Mouse (Mus musculus): ENCODE results near the gene Zfp74. TPM values are rescaled to one million over a fixed set of nuclear protein-coding genes. Genes with fewer than 3 reads are reported as not detected.

Gene Zfp74
- polyA plus RNA-seq, 1 experiment from 2014 or later, result 13.7 TPM

DNA sequence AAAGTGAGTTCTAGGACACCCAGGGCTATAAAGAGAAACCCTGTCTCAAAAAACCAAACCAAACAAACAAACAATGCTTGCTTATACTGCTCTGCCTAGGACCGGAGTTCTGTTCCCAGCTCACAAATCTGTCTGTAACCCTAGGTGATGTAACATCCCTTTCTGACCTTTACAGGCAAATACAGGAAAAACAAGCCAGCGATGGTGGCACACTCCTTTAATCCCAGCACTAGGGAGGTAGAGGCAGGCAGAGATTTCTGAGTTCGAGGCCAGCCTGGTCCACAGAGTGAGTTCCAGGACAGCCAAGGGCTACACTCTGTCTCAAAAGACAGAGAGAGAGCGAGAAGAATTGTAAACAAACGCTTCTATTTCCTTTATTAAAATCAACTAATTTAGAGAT, 46.7 kb downstream of the Zfp74 start:
- H3K27ac ChIP-seq (ENCODE audit: low read depth, low read length), result peak overlapping the region; percentile 98
- DNase-seq (ENCODE audit: low spot score), result no peak
- H3K4me2 ChIP-seq (replicated peaks; ENCODE audit: low read depth, low read length), result no peak overlapping the region
- no peaks in the 10 kb centered on the region for H3K27me3 ChIP-seq (ENCODE audit: control insufficient read depth, insufficient read depth, low read length)
- no peak for ATAC-seq (ENCODE audit: low FRiP score)
- peaks cover 4% of the 10 kb centered on the region; the same call in 1 of the 2 replicates for H3K36me3 ChIP-seq (ENCODE audit: control insufficient read depth, insufficient read depth, low read length)
- peaks cover 4% of the 10 kb centered on the region; the same call in 1 of the 2 replicates for H3K4me1 ChIP-seq (replicated peaks; ENCODE audit: control insufficient read depth, insufficient read depth, low read length)
- no peak overlapping the region for H3K4me3 ChIP-seq (ENCODE audit: low read depth, low read length)
- 87% methylated on average over 5 of the region's 5 CpGs for WGBS
- H3K9ac ChIP-seq (ENCODE audit: low read depth, low read length), result no peak overlapping the region
- no peaks in the 10 kb centered on the region for H3K9me3 ChIP-seq (ENCODE audit: control insufficient read depth, low read length)

GRCm38 (mm10) chr7:29906682-29907058, 47.2 kb downstream of the Zfp74 start:
- Histone ChIP-seq H3K36me3 (ENCODE audit: control insufficient read depth, insufficient read depth, low read length) (no peaks in the 10 kb centered on the region), H3K9me3 (ENCODE audit: control insufficient read depth, low read length) (no peaks in the 10 kb centered on the region), H3K27me3 (ENCODE audit: control insufficient read depth, insufficient read depth, low read length) (no peaks in the 10 kb centered on the region), H3K27ac (ENCODE audit: low read depth, low read length) (peak overlapping the region; percentile 98), H3K4me1 (replicated peaks; ENCODE audit: control insufficient read depth, insufficient read depth, low read length) (peaks cover 4% of the 10 kb centered on the region; the same call in 1 of the 2 replicates), H3K9ac (ENCODE audit: low read depth, low read length) (peak overlapping the region; percentile 65), H3K4me3 (ENCODE audit: low read depth, low read length) (peak overlapping the region; percentile 48), H3K4me2 (replicated peaks; ENCODE audit: low read depth, low read length) (peak overlapping the region; percentile 50)
- WGBS, result 24% methylated on average over 8 of the region's 8 CpGs
- DNase-seq (ENCODE audit: low spot score) (no peak), ATAC-seq (ENCODE audit: low FRiP score) (no peak)

- Histone ChIP-seq H3K27me3 (ENCODE audit: control insufficient read depth, insufficient read depth, low read length) (no peaks in the 10 kb centered on the region), H3K27ac (ENCODE audit: low read depth, low read length) (peak within 1 kb of the TSS; percentile 98), H3K4me3 (ENCODE audit: low read depth, low read length) (peak within 1 kb of the TSS; percentile 48), H3K9me3 (ENCODE audit: control insufficient read depth, low read length) (no peaks in the 10 kb centered on the region), H3K36me3 (ENCODE audit: control insufficient read depth, insufficient read depth, low read length) (no peaks in the 10 kb centered on the region), H3K4me1 (replicated peaks; ENCODE audit: control insufficient read depth, insufficient read depth, low read length) (peaks cover 4% of the 10 kb centered on the region; the same call in 1 of the 2 replicates), H3K4me2 (replicated peaks; ENCODE audit: low read depth, low read length) (peak within 1 kb of the TSS; percentile 50), H3K9ac (ENCODE audit: low read depth, low read length) (peak within 1 kb of the TSS; percentile 65)
- ATAC-seq (ENCODE audit: low FRiP score) (peak; percentile 85), DNase-seq (ENCODE audit: low spot score) (peak; percentile 92)
- under 1% methylated on average over 22 of the region's 22 CpGs for WGBS
These were observed 47.8 kb downstream of the Zfp74 start, which contains the start of gene Zfp27 for GRCm38 (mm10) chr7:29905966-29906681. Gene Zfp27 (minus strand): TSS chr7:29906572.

DNA sequence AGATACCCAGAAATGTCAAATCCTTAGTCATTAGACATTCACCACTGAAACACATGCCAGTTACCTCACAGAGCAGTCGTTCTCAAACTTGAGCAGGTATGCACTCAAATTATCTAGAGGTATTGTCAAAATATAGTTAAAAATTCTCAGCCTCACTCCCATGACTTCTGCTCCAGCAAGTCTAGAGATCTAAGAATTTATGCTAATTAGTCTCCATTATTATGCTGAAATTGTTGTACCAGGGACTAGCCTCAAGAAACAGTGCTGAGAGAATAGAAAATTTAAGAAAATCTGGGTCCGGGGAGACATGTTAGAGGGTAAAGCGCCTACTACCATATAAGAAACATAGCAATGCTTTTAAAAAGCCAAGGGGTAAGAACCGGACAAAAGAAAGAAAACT, 49.8 kb downstream of the Zfp74 start:
- Histone ChIP-seq H3K36me3 (ENCODE audit: control insufficient read depth, insufficient read depth, low read length) (0 out of 2 replicates have a peak, but pooled peaks cover 2% of the 10 kb centered on the region), H3K9me3 (ENCODE audit: control insufficient read depth, low read length) (no peaks in the 10 kb centered on the region), H3K9ac (ENCODE audit: low read depth, low read length) (no peak overlapping the region), H3K4me1 (replicated peaks; ENCODE audit: control insufficient read depth, insufficient read depth, low read length) (no peaks in the 10 kb centered on the region), H3K4me3 (ENCODE audit: low read depth, low read length) (no peak overlapping the region), H3K4me2 (replicated peaks; ENCODE audit: low read depth, low read length) (no peak overlapping the region), H3K27ac (ENCODE audit: low read depth, low read length) (no peak overlapping the region), H3K27me3 (ENCODE audit: control insufficient read depth, insufficient read depth, low read length) (no peaks in the 10 kb centered on the region)
- ATAC-seq (ENCODE audit: low FRiP score) (no peak), DNase-seq (ENCODE audit: low spot score) (no peak)
- WGBS, result 95% methylated on average over 4 of the region's 4 CpGs

DNA sequence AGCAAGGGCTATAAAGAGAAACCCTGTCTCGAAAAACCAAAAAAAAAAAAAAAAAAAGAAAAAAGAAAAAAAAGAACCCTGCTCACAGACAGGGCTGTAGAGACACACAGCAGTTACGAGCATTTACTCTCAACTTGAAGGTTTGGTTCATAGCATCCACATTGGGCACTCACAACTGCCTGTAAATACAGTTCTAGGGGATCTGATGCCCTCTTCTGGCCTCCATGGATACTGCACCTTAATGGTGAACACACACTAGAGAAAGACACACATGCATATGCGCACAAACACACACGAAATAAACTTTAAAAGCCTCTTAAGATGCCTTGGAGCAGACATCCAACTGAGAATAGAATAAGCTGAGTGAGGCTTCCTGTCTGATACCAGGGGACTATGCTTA, 55.5 kb downstream of the Zfp74 start:
- H3K9ac ChIP-seq (ENCODE audit: low read depth, low read length), result no peak overlapping the region
- WGBS, result 95% methylated on average over 4 of the region's 4 CpGs
- H3K4me1 ChIP-seq (replicated peaks; ENCODE audit: control insufficient read depth, insufficient read depth, low read length), result no peaks in the 10 kb centered on the region
- H3K36me3 ChIP-seq (ENCODE audit: control insufficient read depth, insufficient read depth, low read length), result peaks cover 39% of the 10 kb centered on the region
- peaks cover 24% of the 10 kb centered on the region for H3K9me3 ChIP-seq (ENCODE audit: control insufficient read depth, low read length)
- no peak for ATAC-seq (ENCODE audit: low FRiP score)
- no peak overlapping the region for H3K4me2 ChIP-seq (replicated peaks; ENCODE audit: low read depth, low read length)
- no peak overlapping the region for H3K4me3 ChIP-seq (ENCODE audit: low read depth, low read length)
- no peaks in the 10 kb centered on the region for H3K27me3 ChIP-seq (ENCODE audit: control insufficient read depth, insufficient read depth, low read length)
- H3K27ac ChIP-seq (ENCODE audit: low read depth, low read length), result no peak overlapping the region
- DNase-seq (ENCODE audit: low spot score), result no peak

GRCm38 (mm10) chr7:29892756-29893155, 61.1 kb downstream of the Zfp74 start:
- no peak overlapping the region for H3K4me2 ChIP-seq (replicated peaks; ENCODE audit: low read depth, low read length)
- WGBS, result 95% methylated on average over 4 of the region's 4 CpGs
- H3K4me3 ChIP-seq (ENCODE audit: low read depth, low read length), result no peak overlapping the region
- no peak overlapping the region for H3K27ac ChIP-seq (ENCODE audit: low read depth, low read length)
- no peaks in the 10 kb centered on the region for H3K4me1 ChIP-seq (replicated peaks; ENCODE audit: control insufficient read depth, insufficient read depth, low read length)
- no peak for DNase-seq (ENCODE audit: low spot score)
- ATAC-seq (ENCODE audit: low FRiP score), result no peak
- peaks cover 41% of the 10 kb centered on the region for H3K36me3 ChIP-seq (ENCODE audit: control insufficient read depth, insufficient read depth, low read length)
- H3K27me3 ChIP-seq (ENCODE audit: control insufficient read depth, insufficient read depth, low read length), result no peaks in the 10 kb centered on the region
- peaks cover 22% of the 10 kb centered on the region for H3K9me3 ChIP-seq (ENCODE audit: control insufficient read depth, low read length)
- no peak overlapping the region for H3K9ac ChIP-seq (ENCODE audit: low read depth, low read length)

DNA sequence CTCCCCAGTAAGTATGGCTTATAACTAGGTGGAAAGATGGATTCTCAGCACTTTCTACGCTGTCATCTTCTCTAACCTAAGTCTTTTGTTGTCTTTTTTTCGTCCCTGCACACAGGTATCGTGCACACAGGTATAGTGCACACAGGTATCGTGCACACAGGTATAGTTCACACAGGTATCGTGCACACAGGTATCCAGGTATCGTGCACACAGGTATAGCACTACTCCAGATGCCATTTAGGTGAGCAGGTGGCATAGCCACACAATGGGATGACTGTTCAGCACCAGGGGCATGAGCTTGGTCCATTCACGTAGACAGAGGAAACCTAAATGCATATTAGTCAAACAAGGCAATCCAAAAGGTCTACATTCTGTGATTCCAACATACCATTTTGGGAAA, 63.4 kb downstream of the Zfp74 start:
- Histone ChIP-seq H3K9me3 (ENCODE audit: control insufficient read depth, low read length) (peaks cover 23% of the 10 kb centered on the region), H3K4me2 (replicated peaks; ENCODE audit: low read depth, low read length) (no peak overlapping the region), H3K4me3 (ENCODE audit: low read depth, low read length) (no peak overlapping the region), H3K27me3 (ENCODE audit: control insufficient read depth, insufficient read depth, low read length) (no peaks in the 10 kb centered on the region), H3K9ac (ENCODE audit: low read depth, low read length) (no peak overlapping the region), H3K4me1 (replicated peaks; ENCODE audit: control insufficient read depth, insufficient read depth, low read length) (no peaks in the 10 kb centered on the region), H3K27ac (ENCODE audit: low read depth, low read length) (no peak overlapping the region), H3K36me3 (ENCODE audit: control insufficient read depth, insufficient read depth, low read length) (peaks cover 35% of the 10 kb centered on the region)
- WGBS, result 93% methylated on average over 7 of the region's 7 CpGs
- ATAC-seq (ENCODE audit: low FRiP score) (no peak), DNase-seq (ENCODE audit: low spot score) (no peak)

- Histone ChIP-seq H3K4me2 (replicated peaks; ENCODE audit: low read depth, low read length) (no peak overlapping the region), H3K36me3 (ENCODE audit: control insufficient read depth, insufficient read depth, low read length) (0 out of 2 replicates have a peak, but pooled peaks cover 4% of the 10 kb centered on the region), H3K27me3 (ENCODE audit: control insufficient read depth, insufficient read depth, low read length) (no peaks in the 10 kb centered on the region), H3K4me1 (replicated peaks; ENCODE audit: control insufficient read depth, insufficient read depth, low read length) (no peaks in the 10 kb centered on the region), H3K9me3 (ENCODE audit: control insufficient read depth, low read length) (no peaks in the 10 kb centered on the region), H3K27ac (ENCODE audit: low read depth, low read length) (no peak overlapping the region), H3K9ac (ENCODE audit: low read depth, low read length) (no peak overlapping the region), H3K4me3 (ENCODE audit: low read depth, low read length) (no peak overlapping the region)
- ATAC-seq (ENCODE audit: low FRiP score), result no peak
- WGBS, result 93% methylated on average over 7 of the region's 7 CpGs
- no peak for DNase-seq (ENCODE audit: low spot score)
These were observed 73.0 kb downstream of the Zfp74 start for GRCm38 (mm10) chr7:29880916-29881315.

Data from hindbrain, embryonic 11.5 days (tissue).